Mouse (Mus musculus): ENCODE measurements around the gene Gm10491.
"Not testable (repeated sequence)": the region's sequence is repeated elsewhere in the genome, so short reads cannot be mapped to it uniquely, and the experiment has no call there.

Gene Gm10491

GRCm38 (mm10) chrX:7907735-7908134 is at the start of gene Gm10491:
Gene Gm10491, minus strand, starts transcription at chrX:7907835.
- DNase-seq (ENCODE audit: low spot score in 2 of 2), result no peak

GRCm38 (mm10) chrX:7950091-7950490 is 42.5 kb upstream of the Gm10491 start:
- no peak for DNase-seq (ENCODE audit: low spot score in 2 of 2)

- DNase-seq (ENCODE audit: low spot score in 2 of 2), result peak; percentile 93 to 94
Observed at GRCm38 (mm10) chrX:7947900-7948492, 40.4 kb upstream of the Gm10491 start.

DNA sequence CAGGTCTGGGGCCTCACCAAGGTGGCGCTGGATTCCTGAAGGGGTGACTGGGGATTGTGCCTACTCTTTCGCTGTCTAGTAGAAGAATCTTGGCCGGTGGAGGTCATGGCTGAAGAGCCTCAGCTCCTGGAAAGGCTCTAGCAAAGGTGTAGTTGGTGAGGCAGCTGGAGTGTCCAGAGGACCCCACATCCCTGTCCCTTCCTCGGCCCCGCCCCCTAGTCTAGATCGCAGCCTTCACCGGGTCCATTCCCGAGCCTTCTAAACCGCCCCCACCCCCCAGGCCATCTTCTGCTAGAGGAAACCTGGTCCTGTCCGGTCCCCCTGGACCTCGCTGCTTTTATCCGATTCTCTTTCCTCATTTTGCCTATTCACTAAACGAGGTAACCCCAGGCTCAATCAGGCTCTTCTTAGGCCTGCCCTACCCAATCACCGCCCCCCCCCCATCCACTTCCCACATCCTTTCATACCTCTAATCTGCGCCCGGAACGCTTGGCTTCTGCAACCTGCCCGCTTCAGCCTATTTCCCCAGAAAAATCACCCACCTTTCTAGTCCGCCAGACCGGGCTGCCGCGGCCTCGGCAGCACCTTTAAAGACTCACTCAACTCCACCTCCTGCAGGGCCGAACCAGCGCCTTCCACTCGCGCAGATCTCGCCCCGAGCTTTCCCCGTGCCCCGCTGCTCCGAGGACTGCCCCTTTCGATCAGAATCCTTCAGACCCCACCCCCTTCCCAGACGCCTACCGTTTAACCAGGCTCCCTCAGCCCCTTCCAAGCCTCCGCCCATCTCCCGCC is 39.7 kb upstream of the Gm10491 start, which contains the start of gene Hdac6:
Gene Hdac6 (minus strand): TSS at position 782 of the 792 bp plus-strand sequence.
- no peak for DNase-seq (ENCODE audit: low spot score in 2 of 2)

DNA sequence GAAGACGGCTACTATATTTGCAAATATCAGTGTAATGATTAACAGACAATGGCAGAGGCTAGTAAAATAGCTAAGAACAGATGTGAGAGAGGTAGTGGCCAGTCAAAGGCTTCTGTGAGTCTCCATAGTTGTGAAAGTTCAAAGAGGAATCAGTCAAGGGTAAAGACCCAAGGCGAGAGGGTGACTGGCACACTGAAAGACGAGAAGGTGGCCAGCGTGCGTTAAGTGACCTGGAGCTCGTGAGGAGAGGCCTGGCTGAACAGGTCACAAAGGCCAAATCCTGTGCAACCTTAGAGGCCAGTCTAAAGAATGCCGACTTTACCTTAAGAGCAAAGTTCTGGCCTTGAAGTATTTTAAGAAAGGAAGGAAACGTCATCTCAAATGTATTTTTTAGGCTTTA is 38.0 kb upstream of the Gm10491 start:
- DNase-seq (ENCODE audit: low spot score in 2 of 2), result no peak

GRCm38 (mm10) chrX:7937667-7938066 is 30.0 kb upstream of the Gm10491 start:
- DNase-seq (ENCODE audit: low spot score in 2 of 2), result no peak

GRCm38 (mm10) chrX:7936874-7937273 is 29.2 kb upstream of the Gm10491 start:
- no peak for DNase-seq (ENCODE audit: low spot score in 2 of 2)

GRCm38 (mm10) chrX:7928270-7928790 is 20.7 kb upstream of the Gm10491 start, which contains the start of gene Eras:
Gene Eras, minus strand, starts transcription at chrX:7928607.
- DNase-seq (ENCODE audit: low spot score in 2 of 2), result no peak

- no peak for DNase-seq (ENCODE audit: low spot score in 2 of 2)
Observed at GRCm38 (mm10) chrX:7927116-7927515, 19.5 kb upstream of the Gm10491 start.

DNA sequence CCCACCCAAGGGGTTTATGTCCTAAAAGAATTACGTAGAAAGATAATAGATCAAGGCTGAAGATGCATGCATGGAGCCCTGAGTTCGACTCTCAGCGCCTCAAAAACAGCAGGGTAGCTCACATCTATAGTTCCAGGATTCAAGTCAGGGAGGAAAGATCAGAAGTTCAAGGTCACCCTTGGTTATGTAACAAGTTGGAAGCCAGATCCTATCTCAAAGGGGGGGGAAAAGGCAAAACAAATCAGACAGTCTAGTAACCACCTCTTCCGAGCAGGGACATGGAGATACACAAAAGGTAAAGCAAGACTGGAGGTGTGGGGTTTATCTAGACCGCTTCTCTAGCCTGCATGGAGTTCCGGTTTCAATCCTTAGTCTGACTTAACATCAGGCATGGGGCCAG is 18.6 kb upstream of the Gm10491 start:
- no peak for DNase-seq (ENCODE audit: low spot score in 2 of 2)

- no peak for DNase-seq (ENCODE audit: low spot score in 2 of 2)
Observed at GRCm38 (mm10) chrX:7922032-7922431, 14.4 kb upstream of the Gm10491 start.

DNA sequence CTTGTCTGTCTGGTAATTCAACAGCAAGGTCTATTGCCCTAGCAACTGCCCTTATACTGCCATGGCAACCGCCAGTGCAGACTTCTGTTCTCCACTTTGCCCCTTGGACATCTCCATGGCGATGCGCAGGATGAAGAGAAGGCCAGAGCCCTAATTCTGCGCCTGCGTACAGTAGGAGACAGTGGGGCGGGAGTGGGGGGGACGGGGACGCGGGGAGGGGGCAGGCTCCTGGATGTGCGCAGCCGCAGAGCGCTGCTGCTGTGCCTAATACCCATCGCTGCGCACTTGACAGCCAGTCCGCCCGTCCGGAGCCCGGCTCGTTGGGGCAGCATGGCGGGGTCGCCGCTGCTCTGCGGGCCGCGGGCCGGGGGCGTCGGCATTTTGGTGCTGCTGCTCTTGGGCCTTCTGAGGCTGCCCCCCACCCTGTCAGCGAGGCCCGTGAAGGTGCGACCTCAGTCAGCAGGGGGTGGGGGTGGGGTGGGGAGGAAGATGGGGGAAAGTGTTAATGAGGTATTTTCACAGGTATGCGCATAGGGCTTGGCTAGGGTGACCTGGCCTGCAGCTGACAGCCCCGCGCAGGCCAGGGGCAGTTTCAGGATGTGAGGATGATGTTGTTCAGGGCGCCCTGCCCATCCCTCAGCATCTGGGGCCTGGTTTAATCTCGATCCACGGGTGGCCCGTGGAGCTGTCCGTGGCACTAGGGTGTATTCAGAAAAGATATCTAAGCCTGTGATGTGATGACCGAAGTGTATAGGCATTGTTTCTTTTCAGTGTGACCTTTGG is 12.2 kb upstream of the Gm10491 start, which contains the start of gene Pcsk1n:
Gene Pcsk1n (plus strand): TSS at position 222 of the 783 bp plus-strand sequence.
- peak; percentile 41 to 48 for DNase-seq (ENCODE audit: low spot score in 2 of 2)

DNA sequence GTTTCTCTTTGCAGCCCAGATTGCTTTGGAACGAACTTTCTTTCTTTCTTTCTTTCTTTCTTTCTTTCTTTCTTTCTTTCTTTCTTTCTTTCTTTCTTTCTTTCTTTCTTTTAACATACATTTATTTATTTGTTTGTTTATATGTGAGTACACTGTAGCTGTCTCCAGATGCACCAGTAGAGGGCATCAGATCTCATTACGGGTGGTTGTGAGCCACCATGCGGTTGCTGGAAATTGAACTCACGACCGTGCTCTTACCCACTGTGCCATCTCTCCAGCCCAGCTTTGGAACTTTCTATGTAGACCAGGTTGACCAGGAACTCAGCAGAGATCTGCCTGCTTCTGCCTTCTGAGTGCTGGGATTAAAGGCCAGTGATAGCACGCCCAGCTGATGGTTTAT is 10.3 kb upstream of the Gm10491 start:
- DNase-seq (ENCODE audit: low spot score in 2 of 2), result not testable (repeated sequence)

GRCm38 (mm10) chrX:7915669-7916068 is 8.0 kb upstream of the Gm10491 start:
- not testable (repeated sequence) for DNase-seq (ENCODE audit: low spot score in 2 of 2)

DNA sequence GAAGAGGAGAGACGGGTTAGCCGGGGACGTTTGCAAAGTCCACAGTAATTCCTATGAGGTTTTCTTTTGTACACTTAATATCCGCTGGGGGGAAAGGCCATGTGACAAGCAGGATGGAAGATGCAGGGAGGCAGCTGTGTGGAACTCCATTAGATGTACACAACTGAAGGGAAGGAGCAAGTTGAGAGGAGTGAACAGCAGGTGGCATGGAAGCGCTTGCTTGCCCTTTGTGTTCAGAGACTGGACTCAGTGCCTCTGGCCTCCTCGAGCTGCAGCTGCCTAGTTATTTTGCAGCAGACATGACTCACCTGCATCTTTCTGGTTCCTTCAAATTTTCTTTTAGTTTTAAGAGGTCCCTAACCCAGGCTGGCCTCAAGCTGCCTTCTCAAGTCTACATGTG is 2.8 kb upstream of the Gm10491 start:
- DNase-seq (ENCODE audit: low spot score in 2 of 2), result no peak

- DNase-seq (ENCODE audit: low spot score in 2 of 2), result not testable (repeated sequence)
Observed at GRCm38 (mm10) chrX:7909242-7909641, 1.6 kb upstream of the Gm10491 start, which contains the start of gene Gm10490. Gene Gm10490, plus strand, starts transcription at chrX:7909542.

DNA sequence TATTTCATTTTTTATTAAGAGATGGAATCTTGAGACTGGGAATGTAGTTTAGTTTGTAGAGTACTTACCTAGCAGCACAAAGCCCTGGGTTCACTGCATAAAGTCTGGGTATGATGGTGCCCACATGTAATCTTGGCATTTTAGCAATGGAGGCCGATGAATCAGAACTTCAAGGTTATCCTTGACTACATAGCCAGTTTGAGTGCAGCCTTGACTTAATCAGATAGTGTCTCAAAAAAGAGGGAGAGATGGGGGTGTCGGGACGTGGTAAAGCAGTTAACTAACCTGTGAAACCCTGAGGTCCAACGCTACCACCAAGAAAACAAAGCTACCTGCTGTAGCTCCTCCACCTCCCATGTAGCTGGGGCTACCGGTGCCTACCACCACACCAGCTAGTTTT is 3.2 kb downstream of the Gm10491 start:
- DNase-seq (ENCODE audit: low spot score in 2 of 2), result no peak

GRCm38 (mm10) chrX:7898880-7899874 is 8.5 kb downstream of the Gm10491 start, which contains the start of the genes Pqbp1 and Timm17b:
Gene Pqbp1, minus strand, starts transcription at chrX:7899269.
Gene Timm17b, plus strand, starts transcription at chrX:7899357.
- peak; percentile 85 to 91 for DNase-seq (ENCODE audit: low spot score in 2 of 2)

- DNase-seq (ENCODE audit: low spot score in 2 of 2), result no peak
Observed at GRCm38 (mm10) chrX:7898211-7898610, 9.4 kb downstream of the Gm10491 start.

- DNase-seq (ENCODE audit: low spot score in 2 of 2), result peak; percentile 75 to 81
Observed at GRCm38 (mm10) chrX:7883841-7884567, 23.6 kb downstream of the Gm10491 start, which contains the start of gene Slc35a2. Gene Slc35a2, plus strand, starts transcription at chrX:7884028.
